Mouse (Mus musculus) lung, postnatal 0 days (tissue): Measurements from ENCODE around the gene G3bp2.

Experiments
- CTCF ChIP-seq: IDR thresholded peaks from 2 replicates; pipeline ENCODE4 v1.5.1; 2016; ENCODE audit warnings: antibody characterized with exemption, mild to moderate bottlenecking
- EP300 ChIP-seq: IDR thresholded peaks from 2 replicates; pipeline ENCODE4 v1.6.1; 2016; ENCODE audit warnings: antibody characterized with exemption, mild to moderate bottlenecking, control low read depth

DNA sequence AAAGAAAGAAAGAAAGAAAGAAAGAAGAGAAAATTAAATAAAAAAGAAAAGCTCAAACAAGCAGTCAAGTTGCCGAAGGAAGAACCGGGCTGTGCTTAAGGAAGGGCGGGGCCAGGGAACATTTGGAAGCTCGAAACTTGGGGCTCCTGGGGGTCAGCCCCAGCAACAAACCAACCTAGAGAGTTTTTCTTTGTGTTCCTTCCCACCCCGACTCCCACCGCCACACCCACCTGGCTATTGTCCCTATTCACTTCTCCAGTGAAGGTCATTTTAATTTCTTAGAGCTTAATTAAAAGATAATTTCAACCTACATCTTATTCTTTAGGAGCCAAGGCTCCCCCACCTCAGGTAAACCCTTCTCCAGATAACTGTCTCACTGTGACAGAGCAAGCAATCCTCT is 28.7 kb upstream of the G3bp2 start:
- TF ChIP-seq CTCF (no peak), EP300 (no peak)
